ENCODE assay signal across 11 mouse cellular contexts in genomic region chr4:82271547-82271946, GRCm38 (mm10).
DNase-seq lines count a peak whose midpoint lies in the region; ATAC-seq and TF ChIP-seq lines count a peak whose summit lies in the region.
"Had no signal": no experiment of that assay in that cellular context is flagged by ENCODE, and none has a peak within 500 bp of the region (broad histone marks: within the 10 kb centered on the region; RNA-seq: fewer than 3 reads in every experiment).

No protein-coding gene starts in this region.

- H3K27me3 ChIP-seq in forebrain, embryonic 11.5 days (ENCODE audit: control insufficient read depth, insufficient read depth, low read length) = no peaks in the 10 kb centered on the region
- no peaks in the 10 kb centered on the region for H3K27me3 ChIP-seq in forebrain, postnatal 0 days (ENCODE audit: insufficient read depth, low read length)
- no peaks in the 10 kb centered on the region for H3K27me3 ChIP-seq in forebrain, embryonic 16.5 days (replicated peaks; ENCODE audit: control insufficient read depth, insufficient read depth, low read length)
- H3K27me3 ChIP-seq in neural tube, embryonic 13.5 days = no peaks in the 10 kb centered on the region
- H3K27me3 ChIP-seq: megakaryocyte, embryonic 14.5 days had no signal

- H3K9me3 ChIP-seq in forebrain, embryonic 11.5 days (ENCODE audit: control insufficient read depth, low read length) = no peaks in the 10 kb centered on the region
- no peaks in the 10 kb centered on the region for H3K9me3 ChIP-seq in forebrain, postnatal 0 days (ENCODE audit: low read length)
- no peaks in the 10 kb centered on the region for H3K9me3 ChIP-seq in forebrain, embryonic 16.5 days (ENCODE audit: control insufficient read depth, low read length)
- no peaks in the 10 kb centered on the region for H3K9me3 ChIP-seq in neural tube, embryonic 13.5 days

- no peak for DNase-seq in forebrain, embryonic 11.5 days (ENCODE audit: low spot score)
- DNase-seq in forebrain, postnatal 0 days = no peak
- no peak for DNase-seq in lung, adult 2 months
- no peak for DNase-seq in lung, postnatal 25 days (ENCODE audit: low spot score)
- no peak for DNase-seq in thymus, postnatal 10 days (ENCODE audit: low spot score in 2 of 2)
- DNase-seq: adrenal gland, adult 2 months; cerebellum, adult 2 months had no signal

- no peak overlapping the region for H3K4me2 ChIP-seq in forebrain, embryonic 11.5 days (ENCODE audit: low read depth, low read length, severe bottlenecking)
- H3K4me2 ChIP-seq in forebrain, postnatal 0 days (ENCODE audit: low read depth) = no peak overlapping the region
- no peak overlapping the region for H3K4me2 ChIP-seq in forebrain, embryonic 16.5 days (ENCODE audit: low read length)
- no peak overlapping the region for H3K4me2 ChIP-seq in neural tube, embryonic 13.5 days

- H3K4me3 ChIP-seq in forebrain, embryonic 11.5 days (ENCODE audit: low read depth, low read length) = no peak overlapping the region
- no peak overlapping the region for H3K4me3 ChIP-seq in forebrain, postnatal 0 days (ENCODE audit: low read depth, low read length)
- no peak overlapping the region for H3K4me3 ChIP-seq in lung, adult 2 months (replicated peaks; ENCODE audit: extremely low read depth, low read depth, low read length)
- H3K4me3 ChIP-seq in forebrain, embryonic 16.5 days (replicated peaks; ENCODE audit: low read length) = no peak overlapping the region
- H3K4me3 ChIP-seq in neural tube, embryonic 13.5 days = no peak overlapping the region
- H3K4me3 ChIP-seq: megakaryocyte, embryonic 14.5 days had no signal

- TF ChIP-seq CTCF in forebrain, postnatal 0 days (IDR thresholded peaks at IDR 0.05; ENCODE audit: low read depth) = no peak
- TF ChIP-seq CTCF in lung, adult 2 months (IDR thresholded peaks at IDR 0.05; ENCODE audit: insufficient read depth, low read length) = 0 out of 2 replicates have a peak, but pooled peaks have one; percentile 2

- WGBS in forebrain, embryonic 11.5 days = 76% methylated on average over 3 of the region's 3 CpGs
- WGBS in forebrain, postnatal 0 days = 52% methylated on average over 3 of the region's 3 CpGs
- 67% methylated on average over 3 of the region's 3 CpGs for WGBS in lung, adult 2 months
- WGBS in forebrain, embryonic 16.5 days = 35% methylated on average over 3 of the region's 3 CpGs
- WGBS in neural tube, embryonic 13.5 days = 50% methylated on average over 3 of the region's 3 CpGs

- H3K27ac ChIP-seq in forebrain, embryonic 11.5 days (ENCODE audit: low read depth, low read length) = no peak overlapping the region
- no peak overlapping the region for H3K27ac ChIP-seq in forebrain, postnatal 0 days (ENCODE audit: low read depth, low read length)
- no peak overlapping the region for H3K27ac ChIP-seq in forebrain, embryonic 16.5 days (ENCODE audit: low read length)
- H3K27ac ChIP-seq in neural tube, embryonic 13.5 days (replicated peaks) = 0 out of 2 replicates have a peak overlapping the region, but pooled peaks have one; percentile 9

- no peak for TF ChIP-seq POLR2A in lung, adult 2 months (IDR thresholded peaks at IDR 0.05; ENCODE audit: borderline replicate concordance, extremely low read depth, low read depth, low read length)

- H3K9ac ChIP-seq in forebrain, embryonic 11.5 days (ENCODE audit: low read length) = no peak overlapping the region
- no peak overlapping the region for H3K9ac ChIP-seq in forebrain, postnatal 0 days
- no peak overlapping the region for H3K9ac ChIP-seq in forebrain, embryonic 16.5 days (replicated peaks; ENCODE audit: low read depth, low read length)
- H3K9ac ChIP-seq in neural tube, embryonic 13.5 days = no peak overlapping the region

- no peaks in the 10 kb centered on the region for H3K36me3 ChIP-seq in forebrain, embryonic 11.5 days (ENCODE audit: control insufficient read depth, insufficient read depth, low read length)
- no peaks in the 10 kb centered on the region for H3K36me3 ChIP-seq in forebrain, postnatal 0 days (ENCODE audit: insufficient read depth)
- H3K36me3 ChIP-seq in forebrain, embryonic 16.5 days (ENCODE audit: control insufficient read depth, insufficient read depth) = no peaks in the 10 kb centered on the region
- H3K36me3 ChIP-seq in neural tube, embryonic 13.5 days = no peaks in the 10 kb centered on the region

- 0 out of 2 replicates have a peak, but pooled peaks cover 2% of the 10 kb centered on the region for H3K4me1 ChIP-seq in forebrain, embryonic 11.5 days (replicated peaks; ENCODE audit: control insufficient read depth, insufficient read depth, low read length)
- H3K4me1 ChIP-seq in forebrain, postnatal 0 days (ENCODE audit: insufficient read depth) = no peaks in the 10 kb centered on the region
- H3K4me1 ChIP-seq in lung, adult 2 months (ENCODE audit: control insufficient read depth, insufficient read depth, low read length) = no peaks in the 10 kb centered on the region; the same call in 1 of the 2 replicates
- peaks cover 17% of the 10 kb centered on the region for H3K4me1 ChIP-seq in forebrain, embryonic 16.5 days (replicated peaks; ENCODE audit: control insufficient read depth, insufficient read depth, low read length)
- peaks cover 19% of the 10 kb centered on the region for H3K4me1 ChIP-seq in neural tube, embryonic 13.5 days (replicated peaks)
- H3K4me1 ChIP-seq: megakaryocyte, embryonic 14.5 days had no signal

- ATAC-seq in forebrain, embryonic 11.5 days (replicated peaks; ENCODE audit: low FRiP score) = 0 out of 2 replicates have a peak, but pooled peaks have one; percentile 49
- ATAC-seq in forebrain, postnatal 0 days = no peak
- ATAC-seq in forebrain, embryonic 16.5 days = 0 out of 2 replicates have a peak, but pooled peaks have one; percentile 39
- 0 out of 2 replicates have a peak, but pooled peaks have one; percentile 8 for ATAC-seq in neural tube, embryonic 13.5 days (ENCODE audit: low read depth)
- no peak for ATAC-seq in erythroblast, adult 5-6 weeks (replicated peaks; ENCODE audit: low FRiP score, poor library complexity, severe bottlenecking)

Comparison
In these comparisons a context has a peak if more than half of its experiments do, and no peak if none do; other contexts are left out.
1. ATAC-seq: peak in forebrain, embryonic 11.5 days (single experiment), forebrain, embryonic 16.5 days (single experiment) and neural tube, embryonic 13.5 days (single experiment); none in forebrain, postnatal 0 days (single experiment) and erythroblast, adult 5-6 weeks (single experiment).